Mouse (Mus musculus) hindbrain, embryonic 10.5 days (tissue): Measurements from ENCODE around the gene Rasgrp3. TPM values are rescaled to one million over a fixed set of nuclear protein-coding genes. Genes with fewer than 3 reads are reported as not detected.

ENCODE experiments used
- DNase-seq: peaks from one replicate; pipeline ENCODE4 v3.0.0-alpha.2; 2017; ENCODE audit warnings: low spot score
- H3K27ac ChIP-seq: fragments of 300-500 bp; sonication (generic); 2 replicates; pipeline ENCODE4 v1.5.1; 2016; ENCODE audit warnings: mild to moderate bottlenecking, moderate library complexity
- H3K27me3 ChIP-seq: fragments of 300-500 bp; sonication (generic); 2 replicates; pipeline ENCODE4 v1.6.1; 2016; ENCODE audit warnings: mild to moderate bottlenecking; ENCODE audit not compliant: poor library complexity, insufficient read depth, severe bottlenecking
- H3K36me3 ChIP-seq: fragments of 300-500 bp; sonication (generic); 2 replicates; pipeline ENCODE4 v1.6.1; 2016; ENCODE audit warnings: mild to moderate bottlenecking, moderate library complexity
- H3K4me1 ChIP-seq: fragments of 300-500 bp; sonication (generic); replicated peaks from 2 replicates; pipeline ENCODE4 v1.6.1; 2016; ENCODE audit warnings: mild to moderate bottlenecking
- H3K4me3 ChIP-seq: fragments of 300-500 bp; sonication (generic); 2 replicates; pipeline ENCODE4 v1.5.1; 2016; ENCODE audit warnings: mild to moderate bottlenecking, moderate library complexity
- H3K9me3 ChIP-seq: fragments of 300-500 bp; sonication (generic); 2 replicates; pipeline ENCODE4 v1.6.1; 2016; ENCODE audit warnings: mild to moderate bottlenecking, moderate library complexity
- WGBS: fragments of 180-500 bp; shearing (Covaris S2); methylation state at CpG from one replicate; pipeline ENCODE4 v1.1.7; 2016; 5-methylcytosine and 5-hydroxymethylcytosine counted together
- polyA plus RNA-seq: library from polyadenylated mRNA; unstranded; fragments of >200 nt; fragmentation: Nextera tagmentation; extraction: Ambion mirVana; gene quantifications from 2 replicates; pipeline ENCODE4 v1.2.1, GENCODE M21; 2016

Rasgrp3 gene
- polyA plus RNA-seq, 1 experiment from 2014 or later = 5.1 TPM

GRCm38 (mm10) chr17:75537050-75537445 is 101.4 kb downstream of the Rasgrp3 start:
- Histone ChIP-seq H3K4me3 (no peak overlapping the region), H3K36me3 (peaks cover 42% of the 10 kb centered on the region), H3K9me3 (no peaks in the 10 kb centered on the region), H3K4me1 (peaks cover 5% of the 10 kb centered on the region; the same call in 1 of the 2 replicates), H3K27ac (no peak overlapping the region), H3K27me3 (no peaks in the 10 kb centered on the region)
- no peak for DNase-seq
- 87% methylated on average over 7 of the region's 7 CpGs for WGBS

- Histone ChIP-seq H3K36me3 (peaks cover 52% of the 10 kb centered on the region), H3K27me3 (no peaks in the 10 kb centered on the region), H3K9me3 (no peaks in the 10 kb centered on the region), H3K27ac (no peak overlapping the region), H3K4me3 (no peak overlapping the region), H3K4me1 (peaks cover 5% of the 10 kb centered on the region; the same call in 1 of the 2 replicates)
- 94% methylated on average over 12 of the region's 12 CpGs for WGBS
- DNase-seq = no peak
These were observed 102.7 kb downstream of the Rasgrp3 start for GRCm38 (mm10) chr17:75538431-75538830.

- no peaks in the 10 kb centered on the region for H3K9me3 ChIP-seq
- no peak for DNase-seq
- H3K36me3 ChIP-seq = peaks cover 57% of the 10 kb centered on the region
- no peak overlapping the region for H3K27ac ChIP-seq
- WGBS = 98% methylated on average over 6 of the region's 6 CpGs
- no peak overlapping the region for H3K4me3 ChIP-seq
- no peaks in the 10 kb centered on the region for H3K27me3 ChIP-seq
- H3K4me1 ChIP-seq = peaks cover 5% of the 10 kb centered on the region; the same call in 1 of the 2 replicates
These were observed 103.4 kb downstream of the Rasgrp3 start for GRCm38 (mm10) chr17:75539130-75539529.

GRCm38 (mm10) chr17:75539841-75540240 is 104.1 kb downstream of the Rasgrp3 start:
- Histone ChIP-seq H3K27ac (no peak overlapping the region), H3K4me3 (no peak overlapping the region), H3K27me3 (no peaks in the 10 kb centered on the region), H3K36me3 (peaks cover 64% of the 10 kb centered on the region), H3K9me3 (no peaks in the 10 kb centered on the region), H3K4me1 (no peaks in the 10 kb centered on the region)
- DNase-seq = no peak
- WGBS = 91% methylated on average over 5 of the region's 5 CpGs

GRCm38 (mm10) chr17:75543434-75543833 is 107.7 kb downstream of the Rasgrp3 start:
- Histone ChIP-seq H3K9me3 (no peaks in the 10 kb centered on the region), H3K36me3 (peaks cover 69% of the 10 kb centered on the region), H3K27ac (no peak overlapping the region), H3K27me3 (no peaks in the 10 kb centered on the region), H3K4me3 (no peak overlapping the region), H3K4me1 (0 out of 2 replicates have a peak, but pooled peaks cover 3% of the 10 kb centered on the region)
- DNase-seq = no peak
- WGBS = 94% methylated on average over 7 of the region's 7 CpGs

- Histone ChIP-seq H3K4me1 (0 out of 2 replicates have a peak, but pooled peaks cover 3% of the 10 kb centered on the region), H3K4me3 (no peak overlapping the region), H3K27ac (no peak overlapping the region), H3K27me3 (no peaks in the 10 kb centered on the region), H3K36me3 (peaks cover 61% of the 10 kb centered on the region), H3K9me3 (no peaks in the 10 kb centered on the region)
- WGBS = 86% methylated on average over 7 of the region's 7 CpGs
- DNase-seq = no peak
These were observed 108.6 kb downstream of the Rasgrp3 start for GRCm38 (mm10) chr17:75544262-75544661.

- WGBS = 42% methylated on average over 11 of the region's 11 CpGs
These were observed 115.2 kb downstream of the Rasgrp3 start for GRCm38 (mm10) chr17:75550771-75551413.

GRCm38 (mm10) chr17:75551512-75552400 is 116.1 kb downstream of the Rasgrp3 start, which contains the start of gene Fam98a:
Gene Fam98a, minus strand, starts transcription at chr17:75551946.
- Histone ChIP-seq H3K27me3 (no peaks in the 10 kb centered on the region), H3K36me3 (peaks cover 15% of the 10 kb centered on the region), H3K9me3 (no peaks in the 10 kb centered on the region), H3K4me1 (peaks cover 17% of the 10 kb centered on the region; the same call in 1 of the 2 replicates), H3K27ac (peak within 1 kb of the TSS; percentile 93), H3K4me3 (peak within 1 kb of the TSS; percentile 91)
- WGBS = under 1% methylated on average over 56 of the region's 56 CpGs
- peak; percentile 99 for DNase-seq

More at GRCm38 (mm10) chr17:75550771-75551413, 115.2 kb downstream of the Rasgrp3 start:
- peak; percentile 42 for DNase-seq
- H3K4me3 ChIP-seq = peak overlapping the region; percentile 91
- H3K27me3 ChIP-seq = no peaks in the 10 kb centered on the region
- H3K4me1 ChIP-seq = peaks cover 17% of the 10 kb centered on the region; the same call in 1 of the 2 replicates
- peak overlapping the region; percentile 93 for H3K27ac ChIP-seq
- peaks cover 24% of the 10 kb centered on the region for H3K36me3 ChIP-seq
- no peaks in the 10 kb centered on the region for H3K9me3 ChIP-seq

- Histone ChIP-seq H3K4me3 (no peak overlapping the region), H3K27me3 (no peaks in the 10 kb centered on the region), H3K36me3 (no peaks in the 10 kb centered on the region), H3K4me1 (peaks cover 3% of the 10 kb centered on the region; the same call in 1 of the 2 replicates), H3K9me3 (peaks cover 6% of the 10 kb centered on the region), H3K27ac (no peak overlapping the region)
- DNase-seq = no peak
- WGBS = 42% methylated on average over 3 of the region's 3 CpGs
These were observed 121.3 kb downstream of the Rasgrp3 start for GRCm38 (mm10) chr17:75557031-75557430.

- Histone ChIP-seq H3K27ac (no peak overlapping the region), H3K4me3 (no peak overlapping the region), H3K9me3 (peaks cover 6% of the 10 kb centered on the region), H3K27me3 (no peaks in the 10 kb centered on the region), H3K4me1 (no peaks in the 10 kb centered on the region), H3K36me3 (no peaks in the 10 kb centered on the region)
- 93% methylated on average over 2 of the region's 2 CpGs for WGBS
- no peak for DNase-seq
These were observed 122.3 kb downstream of the Rasgrp3 start for GRCm38 (mm10) chr17:75558041-75558440.

- Histone ChIP-seq H3K4me1 (no peaks in the 10 kb centered on the region), H3K36me3 (no peaks in the 10 kb centered on the region), H3K4me3 (no peak overlapping the region), H3K27ac (no peak overlapping the region), H3K27me3 (no peaks in the 10 kb centered on the region), H3K9me3 (no peaks in the 10 kb centered on the region)
- WGBS = 87% methylated on average over 7 of the region's 7 CpGs
- DNase-seq = no peak
These were observed 139.9 kb downstream of the Rasgrp3 start for GRCm38 (mm10) chr17:75575608-75576007.
